Mouse (Mus musculus) spleen, postnatal 14 days (tissue): Measurements from ENCODE around the gene Fgfr2.
"Not testable (repeated sequence)": the region's sequence is repeated elsewhere in the genome, so short reads cannot be mapped to it uniquely, and the experiment has no call there.

Experiments
- DNase-seq, 2 experiments: peaks; one replicate each; pipeline ENCODE4 v3.0.0; 2021 to 2022; ENCODE audit warnings: low spot score in 2 of 2

Fgfr2 gene

GRCm38 (mm10) chr7:131257309-131257708, 1865.8 kb downstream of the Fgfr2 start:
- DNase-seq = no peak

GRCm38 (mm10) chr7:131256841-131257240, 1866.3 kb downstream of the Fgfr2 start:
- no peak for DNase-seq

GRCm38 (mm10) chr7:131244993-131245392, 1878.2 kb downstream of the Fgfr2 start:
- DNase-seq = no peak

GRCm38 (mm10) chr7:131236091-131236490, 1887.1 kb downstream of the Fgfr2 start:
- no peak for DNase-seq

GRCm38 (mm10) chr7:131223086-131223485, 1900.1 kb downstream of the Fgfr2 start:
- no peak for DNase-seq

- no peak for DNase-seq
Observed at GRCm38 (mm10) chr7:131187996-131188395, 1935.2 kb downstream of the Fgfr2 start.

GRCm38 (mm10) chr7:131187047-131187446, 1936.1 kb downstream of the Fgfr2 start:
- DNase-seq = no peak

GRCm38 (mm10) chr7:131184339-131184738, 1938.8 kb downstream of the Fgfr2 start:
- DNase-seq = no peak

GRCm38 (mm10) chr7:131182685-131183084, 1940.5 kb downstream of the Fgfr2 start:
- peak in 1 of 2 experiments; percentile 8 for DNase-seq

GRCm38 (mm10) chr7:131174121-131174520, 1949.0 kb downstream of the Fgfr2 start, which contains the start of gene 5430419D17Rik:
Gene 5430419D17Rik (plus strand): TSS chr7:131174402.
- DNase-seq = no peak

GRCm38 (mm10) chr7:131169099-131169498, 1954.1 kb downstream of the Fgfr2 start:
- no peak for DNase-seq

GRCm38 (mm10) chr7:131167771-131168170, 1955.4 kb downstream of the Fgfr2 start:
- DNase-seq = no peak

- DNase-seq = no peak
Observed at GRCm38 (mm10) chr7:131162251-131162650, 1960.9 kb downstream of the Fgfr2 start.

- no peak for DNase-seq
Observed at GRCm38 (mm10) chr7:131153044-131153443, 1970.1 kb downstream of the Fgfr2 start.

GRCm38 (mm10) chr7:131150179-131150578, 1973.0 kb downstream of the Fgfr2 start:
- no peak for DNase-seq

GRCm38 (mm10) chr7:131146214-131146613, 1976.9 kb downstream of the Fgfr2 start, which contains the start of gene 4933402N03Rik:
Gene 4933402N03Rik (minus strand): TSS chr7:131146314.
- no peak for DNase-seq

GRCm38 (mm10) chr7:131133181-131133580, 1990.0 kb downstream of the Fgfr2 start:
- DNase-seq = no peak

- no peak for DNase-seq
Observed at GRCm38 (mm10) chr7:131130021-131130420, 1993.1 kb downstream of the Fgfr2 start.

- DNase-seq = no peak
Observed at GRCm38 (mm10) chr7:131122210-131122807, 2000.8 kb downstream of the Fgfr2 start.

GRCm38 (mm10) chr7:131114434-131114833, 2008.7 kb downstream of the Fgfr2 start:
- DNase-seq = no peak

- DNase-seq = no peak
Observed at GRCm38 (mm10) chr7:131113676-131114075, 2009.5 kb downstream of the Fgfr2 start.

- DNase-seq = peak in 1 of 2 experiments; percentile 8
Observed at GRCm38 (mm10) chr7:131112486-131112885, 2010.7 kb downstream of the Fgfr2 start.

- DNase-seq = not testable (repeated sequence)
Observed at GRCm38 (mm10) chr7:131082403-131082802, 2040.7 kb downstream of the Fgfr2 start.

GRCm38 (mm10) chr7:131075956-131076355, 2047.2 kb downstream of the Fgfr2 start:
- peak in 1 of 2 experiments; percentile 24 for DNase-seq
